Mouse (Mus musculus): Measurements from ENCODE around the gene Vmn1r95. TPM values are rescaled to one million over a fixed set of nuclear protein-coding genes. Genes with fewer than 3 reads are reported as not detected.

Vmn1r95 gene
- not detected for polyA plus RNA-seq (2017; shearing (Covaris generic))

DNA sequence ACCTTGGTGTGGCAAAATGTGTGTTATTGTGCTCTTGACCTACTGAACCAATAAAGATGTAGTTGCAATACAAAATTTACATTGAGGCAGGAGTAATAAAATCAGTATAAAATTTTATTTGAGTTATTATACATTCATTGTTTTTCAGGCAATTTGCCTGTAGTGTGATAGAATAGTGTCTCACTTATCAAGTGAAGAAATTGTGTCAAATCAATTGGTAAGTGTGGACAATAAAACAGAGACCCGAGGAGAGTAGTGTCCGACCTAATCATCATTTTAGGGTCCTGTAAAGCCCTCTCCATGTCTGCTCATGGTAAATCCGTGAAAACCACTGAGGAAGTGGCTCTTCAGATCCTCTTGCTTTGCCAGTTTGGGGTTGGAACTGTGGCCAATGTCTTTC, at the start of gene Vmn1r95:
Gene Vmn1r95 (plus strand): TSS at position 301 of the 400 bp plus-strand sequence.

DNA sequence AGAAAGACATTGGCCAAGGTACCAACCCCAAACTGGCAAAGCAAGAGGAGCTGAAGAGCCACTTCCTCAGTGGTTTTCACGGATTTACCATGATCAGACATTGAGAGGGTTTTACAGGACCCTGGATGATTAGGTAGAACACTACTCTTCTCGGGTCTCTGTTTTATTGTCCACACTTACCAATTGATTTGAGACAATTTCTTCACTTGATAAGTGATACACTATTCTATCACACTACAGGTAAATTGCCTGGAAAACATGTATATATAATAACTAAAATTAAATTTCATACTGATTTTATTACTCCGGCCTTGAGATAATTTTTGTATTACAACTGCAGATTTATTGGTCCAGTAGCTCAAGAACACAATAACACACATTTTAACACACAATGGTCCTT, 25.2 kb upstream of the Vmn1r95 start, which contains the start of gene Vmn1r94:
Gene Vmn1r94 (minus strand): TSS at position 101 of the 400 bp plus-strand sequence.

DNA sequence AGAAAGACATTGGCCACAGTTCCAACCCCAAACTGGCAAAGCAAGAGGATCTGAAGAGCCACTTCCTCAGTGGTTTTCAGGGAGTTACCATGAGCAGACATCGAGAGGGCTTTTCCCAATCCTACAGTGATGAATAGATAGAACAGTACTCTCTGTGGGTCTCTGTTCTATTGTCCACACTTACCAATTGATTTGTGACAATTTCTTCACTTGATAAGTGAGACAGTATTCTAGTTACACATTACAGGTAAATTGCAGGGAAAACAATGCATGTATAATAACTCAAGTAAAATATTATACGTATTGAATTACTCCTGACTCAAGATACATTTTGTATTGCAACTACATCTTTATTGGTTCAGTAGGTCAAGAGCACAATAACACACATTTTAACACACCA, 12.0 kb downstream of the Vmn1r95 start, which contains the start of gene Gm6164:
Gene Gm6164 (minus strand): TSS at position 101 of the 400 bp plus-strand sequence.

DNA sequence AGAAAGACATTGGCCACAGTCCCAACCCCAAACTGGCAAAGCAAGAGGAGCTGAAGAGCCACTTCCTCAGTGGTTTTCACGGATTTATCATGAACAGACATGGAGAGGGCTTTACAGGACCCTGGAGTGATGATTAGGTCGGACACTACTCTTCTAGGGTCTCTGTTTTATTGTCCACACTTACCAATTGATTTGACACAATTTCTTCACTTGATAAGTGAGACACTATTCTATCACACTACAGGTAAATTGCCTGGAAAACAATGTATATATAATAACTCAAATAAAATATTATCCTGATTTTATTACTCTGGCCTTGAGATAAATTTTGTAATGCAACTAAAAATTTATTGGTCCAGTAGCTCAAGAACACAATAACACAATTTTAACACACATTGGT, 40.2 kb downstream of the Vmn1r95 start, which contains the start of gene Gm4498:
Gene Gm4498 (minus strand): TSS at position 101 of the 400 bp plus-strand sequence.

Other genes with a start within 250 kb of the Vmn1r95 start
- gene Igsf23, start 243.0 kb upstream of the Vmn1r95 start, polyA plus RNA-seq (2017; shearing (Covaris generic)): 25.9 TPM
- not detected for gene Ceacam20, start 228.3 kb upstream of the Vmn1r95 start, polyA plus RNA-seq (2017; shearing (Covaris generic))
- not detected for gene Nlrp9b, start 202.2 kb upstream of the Vmn1r95 start, polyA plus RNA-seq (2017; shearing (Covaris generic))
- gene Vmn1r91, start 94.0 kb upstream of the Vmn1r95 start, polyA plus RNA-seq (2017; shearing (Covaris generic)): not detected
- not detected for gene Gm16442, start 71.1 kb upstream of the Vmn1r95 start, polyA plus RNA-seq (2017; shearing (Covaris generic))
- not detected for gene Vmn1r93, start 54.6 kb upstream of the Vmn1r95 start, polyA plus RNA-seq (2017; shearing (Covaris generic))
- gene Vmn1r94, start 25.3 kb upstream of the Vmn1r95 start, polyA plus RNA-seq (2017; shearing (Covaris generic)): not detected
- gene Gm6164, start 11.9 kb downstream of the Vmn1r95 start, polyA plus RNA-seq (2017; shearing (Covaris generic)): not detected
- gene Gm4498, start 40.1 kb downstream of the Vmn1r95 start, polyA plus RNA-seq (2017; shearing (Covaris generic)): not detected
- not detected for gene Gm5890, start 69.1 kb downstream of the Vmn1r95 start, polyA plus RNA-seq (2017; shearing (Covaris generic))
- not detected for gene Gm4133, start 140.4 kb downstream of the Vmn1r95 start, polyA plus RNA-seq (2017; shearing (Covaris generic))
- gene Gm5728, start 181.7 kb downstream of the Vmn1r95 start, polyA plus RNA-seq (2017; shearing (Covaris generic)): not detected
- not detected for gene Vmn1r100, start 224.2 kb downstream of the Vmn1r95 start, polyA plus RNA-seq (2017; shearing (Covaris generic))
- gene Vmn1r101, start 248.9 kb downstream of the Vmn1r95 start, polyA plus RNA-seq (2017; shearing (Covaris generic)): not detected